Mouse (Mus musculus) kidney, postnatal 0 days (tissue): ENCODE results near the gene Sun2. TPM values are rescaled to one million over a fixed set of nuclear protein-coding genes. Genes with fewer than 3 reads are reported as not detected.

Experiments used
- ATAC-seq: fragments of 200-750 bp; cut with Nextera tagmentation; replicated peaks from 2 replicates; pipeline ENCODE4 v1.8.0; 2017; ENCODE audit warnings: low read depth, moderate number of reproducible peaks, moderate TSS enrichment, moderate library complexity; ENCODE audit not compliant: low FRiP score
- DNase-seq: peaks from one replicate; pipeline ENCODE4 v3.0.0-alpha.2; 2016; ENCODE audit warnings: low spot score
- H3K27ac ChIP-seq: fragments of 300-500 bp; sonication (generic); 2 replicates; pipeline ENCODE4 v1.5.1; 2014; ENCODE audit warnings: mild to moderate bottlenecking
- H3K27me3 ChIP-seq: fragments of 300-500 bp; sonication (generic); 2 replicates; pipeline ENCODE4 v1.6.1; 2014; ENCODE audit warnings: low read length, mixed read lengths; ENCODE audit not compliant: insufficient read depth
- H3K36me3 ChIP-seq: fragments of 300-500 bp; sonication (generic); 2 replicates; pipeline ENCODE4 v1.6.1; 2014; ENCODE audit warnings: low read length, mixed read lengths; ENCODE audit not compliant: insufficient read depth
- H3K4me1 ChIP-seq: fragments of 300-500 bp; sonication (generic); replicated peaks from 2 replicates; pipeline ENCODE4 v1.6.1; 2014; ENCODE audit warnings: antibody characterized with exemption, low read length, mixed read lengths; ENCODE audit not compliant: insufficient read depth
- H3K4me2 ChIP-seq: fragments of 300-500 bp; sonication (generic); 2 replicates; pipeline ENCODE4 v1.6.1; 2014; ENCODE audit warnings: mild to moderate bottlenecking, low read length, moderate library complexity, mixed read lengths
- H3K4me3 ChIP-seq: fragments of 300-500 bp; sonication (generic); replicated peaks from 2 replicates; pipeline ENCODE4 v1.5.1; 2014; ENCODE audit warnings: low read depth, low read length
- H3K9ac ChIP-seq: fragments of 300-500 bp; sonication (generic); 2 replicates; pipeline ENCODE4 v1.6.1; 2014; ENCODE audit warnings: low read depth, low read length
- H3K9me3 ChIP-seq: fragments of 300-500 bp; sonication (generic); replicated peaks from 2 replicates; pipeline ENCODE4 v1.6.1; 2016; ENCODE audit warnings: low read length, inconsistent platforms, mixed read lengths
- CTCF ChIP-seq: IDR thresholded peaks from 2 replicates; pipeline ENCODE4 v1.5.1; 2016; ENCODE audit warnings: antibody characterized with exemption, low read depth, mild to moderate bottlenecking, moderate library complexity
- WGBS: fragments of 180-500 bp; shearing (Covaris S2); extraction: QIAGEN DNeasy Blood & Tissue Kit; methylation state at CpG from one replicate; pipeline ENCODE4 v1.1.7; 2014; 5-methylcytosine and 5-hydroxymethylcytosine counted together
- polyA plus RNA-seq: library from polyadenylated mRNA; unstranded; fragments of >200 nt; fragmentation: Nextera tagmentation; extraction: Ambion mirVana; gene quantifications from 2 replicates; pipeline ENCODE4 v1.2.1, GENCODE M21; 2015

The Sun2 gene
- polyA plus RNA-seq, 1 experiment from 2014 or later: 3.5 TPM

DNA sequence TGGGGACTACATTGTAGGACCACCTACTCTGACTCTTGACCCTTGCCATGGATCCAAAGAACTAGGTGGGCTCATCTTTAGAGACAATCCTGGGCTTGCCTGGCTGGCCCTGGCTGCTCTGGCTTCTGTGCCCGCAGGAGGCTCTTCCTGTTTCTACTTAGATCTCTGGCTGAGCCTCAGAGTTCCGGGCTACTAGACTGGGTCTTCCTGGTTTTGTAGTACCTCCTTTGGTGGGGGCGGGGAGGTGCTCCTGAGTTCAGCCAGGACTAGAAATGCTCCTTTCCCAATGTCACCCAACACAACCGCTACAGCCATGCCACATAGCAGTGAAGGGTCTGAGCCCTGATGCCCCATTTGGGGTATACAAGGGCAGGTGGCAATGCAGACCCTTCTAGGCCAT lies 21.5 kb downstream of the Sun2 start:
- no peak for TF ChIP-seq CTCF
- DNase-seq (no peak), ATAC-seq (no peak)
- H3K4me2 ChIP-seq: no peak overlapping the region
- H3K27ac ChIP-seq: no peak overlapping the region
- H3K9me3 ChIP-seq: no peaks in the 10 kb centered on the region
- WGBS: 79% methylated on average over 4 of the region's 4 CpGs
- H3K4me1 ChIP-seq: no peaks in the 10 kb centered on the region
- H3K36me3 ChIP-seq: peaks cover 60% of the 10 kb centered on the region
- H3K9ac ChIP-seq: no peak overlapping the region
- no peak overlapping the region for H3K4me3 ChIP-seq
- no peaks in the 10 kb centered on the region for H3K27me3 ChIP-seq

DNA sequence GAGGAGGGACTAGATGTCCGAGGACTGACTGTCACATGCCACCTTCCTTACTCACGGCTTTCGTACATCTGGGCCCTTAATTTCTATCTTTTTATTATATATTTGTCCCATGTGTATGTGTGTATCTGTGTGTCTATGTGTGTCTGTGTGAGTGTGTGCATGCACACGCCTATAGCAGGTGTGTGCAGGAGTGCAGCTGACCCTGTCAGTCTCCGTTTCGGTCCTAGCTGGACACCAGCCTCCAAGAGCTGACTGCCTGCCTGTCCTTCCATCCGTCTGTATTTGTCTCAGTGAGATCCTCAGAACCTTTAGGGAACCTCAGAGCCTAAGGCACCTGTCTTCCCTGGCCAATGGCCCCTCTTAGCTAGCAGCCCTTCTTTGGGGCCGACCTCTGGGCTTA lies 22.1 kb downstream of the Sun2 start:
- 93% methylated on average over 8 of the region's 8 CpGs for WGBS

DNA sequence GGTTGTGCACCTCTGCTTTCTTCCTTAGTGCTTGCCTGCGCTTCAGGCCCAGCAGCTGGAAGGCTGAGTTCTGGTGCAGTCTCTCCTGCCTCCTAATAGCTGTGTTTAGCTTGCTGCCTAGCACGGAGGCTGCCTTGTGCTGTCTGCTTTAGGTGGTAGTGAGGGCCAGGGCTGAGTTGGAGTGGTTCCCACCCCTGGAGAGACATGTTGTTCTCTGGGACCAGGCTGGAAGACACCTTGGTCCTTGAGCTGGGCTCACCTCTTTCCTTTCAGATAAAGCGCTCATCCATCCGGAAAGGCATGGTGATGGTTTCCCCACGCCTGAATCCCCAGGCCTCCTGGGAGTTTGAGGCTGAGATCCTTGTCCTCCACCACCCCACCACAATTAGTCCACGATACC lies 25.6 kb downstream of the Sun2 start:
- Histone ChIP-seq H3K36me3 (peaks cover 75% of the 10 kb centered on the region), H3K9ac (no peak overlapping the region), H3K27ac (no peak overlapping the region), H3K4me2 (no peak overlapping the region), H3K4me3 (no peak overlapping the region), H3K27me3 (no peaks in the 10 kb centered on the region), H3K4me1 (no peaks in the 10 kb centered on the region), H3K9me3 (no peaks in the 10 kb centered on the region)
- ATAC-seq (no peak), DNase-seq (no peak)
- WGBS: 90% methylated on average over 6 of the region's 6 CpGs
- no peak for TF ChIP-seq CTCF

More for the DNA sequence above, 22.1 kb downstream of the Sun2 start:
- H3K27ac ChIP-seq: no peak overlapping the region
- DNase-seq (no peak), ATAC-seq (no peak)
- no peaks in the 10 kb centered on the region for H3K9me3 ChIP-seq
- no peaks in the 10 kb centered on the region for H3K27me3 ChIP-seq
- no peaks in the 10 kb centered on the region for H3K4me1 ChIP-seq
- no peak overlapping the region for H3K9ac ChIP-seq
- peaks cover 59% of the 10 kb centered on the region for H3K36me3 ChIP-seq
- no peak overlapping the region for H3K4me3 ChIP-seq
- TF ChIP-seq CTCF: no peak
- H3K4me2 ChIP-seq: no peak overlapping the region

DNA sequence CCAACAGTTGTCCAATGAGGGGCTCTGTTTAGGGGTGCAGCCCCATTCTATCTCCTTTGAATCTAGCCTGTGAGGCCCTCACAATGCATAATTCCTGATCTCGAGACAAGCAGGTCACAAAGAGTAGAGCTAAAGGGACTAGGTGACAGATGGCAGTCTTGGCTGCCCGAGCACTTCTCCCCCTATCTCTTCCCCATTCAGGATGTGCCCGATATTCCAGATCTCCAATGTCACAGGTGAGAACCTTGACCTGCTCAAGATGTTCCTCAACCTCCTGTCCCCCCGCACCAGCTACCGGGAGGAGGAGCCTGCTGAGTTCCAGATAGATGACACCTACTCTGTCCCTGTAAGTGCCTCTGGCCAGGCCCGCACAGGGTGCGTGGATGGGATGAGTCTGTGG lies 26.7 kb downstream of the Sun2 start:
- ATAC-seq (no peak), DNase-seq (no peak)
- H3K4me2 ChIP-seq: no peak overlapping the region
- peaks cover 78% of the 10 kb centered on the region for H3K36me3 ChIP-seq
- TF ChIP-seq CTCF: no peak
- H3K4me1 ChIP-seq: no peaks in the 10 kb centered on the region
- no peaks in the 10 kb centered on the region for H3K9me3 ChIP-seq
- 89% methylated on average over 7 of the region's 7 CpGs for WGBS
- H3K4me3 ChIP-seq: no peak overlapping the region
- H3K27me3 ChIP-seq: no peaks in the 10 kb centered on the region
- H3K27ac ChIP-seq: no peak overlapping the region
- no peak overlapping the region for H3K9ac ChIP-seq

DNA sequence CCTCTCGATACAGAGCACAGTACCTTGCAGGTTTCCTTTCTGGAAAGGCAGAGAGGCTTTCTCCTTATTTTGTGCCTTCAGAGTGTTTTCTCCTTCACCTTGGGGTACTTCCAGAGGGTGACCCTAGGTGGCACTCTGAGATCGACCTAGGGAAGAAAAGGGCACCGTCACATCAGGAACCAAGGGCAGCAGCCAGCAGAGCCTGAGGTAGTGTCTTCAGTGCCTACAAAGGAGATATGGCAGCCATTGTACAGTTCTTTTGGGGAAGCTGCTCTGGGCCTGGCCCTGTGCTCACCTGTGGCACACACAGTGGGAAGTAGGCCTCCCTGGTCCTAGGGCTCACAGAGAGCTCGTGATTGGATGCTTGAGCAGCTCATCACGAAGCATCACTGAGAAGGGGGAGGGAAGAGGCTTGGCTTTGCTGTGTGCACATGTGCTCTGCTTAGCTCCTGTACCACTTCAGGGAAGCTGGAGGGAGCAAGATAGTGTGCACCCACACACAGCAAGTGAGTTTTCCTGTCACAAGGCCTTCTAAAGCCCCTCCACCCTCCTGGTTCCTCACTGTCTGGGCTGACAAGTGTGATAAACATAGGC lies 34.0 kb downstream of the Sun2 start:
- DNase-seq: no peak
- peaks cover 41% of the 10 kb centered on the region for H3K36me3 ChIP-seq
- H3K4me3 ChIP-seq: no peak overlapping the region
- no peak overlapping the region for H3K4me2 ChIP-seq
- no peak for ATAC-seq
- H3K9ac ChIP-seq: no peak overlapping the region
- H3K9me3 ChIP-seq: no peaks in the 10 kb centered on the region
- H3K27ac ChIP-seq: no peak overlapping the region
- H3K27me3 ChIP-seq: no peaks in the 10 kb centered on the region
- H3K4me1 ChIP-seq: no peaks in the 10 kb centered on the region
- 90% methylated on average over 5 of the region's 5 CpGs for WGBS
- TF ChIP-seq CTCF: no peak

DNA sequence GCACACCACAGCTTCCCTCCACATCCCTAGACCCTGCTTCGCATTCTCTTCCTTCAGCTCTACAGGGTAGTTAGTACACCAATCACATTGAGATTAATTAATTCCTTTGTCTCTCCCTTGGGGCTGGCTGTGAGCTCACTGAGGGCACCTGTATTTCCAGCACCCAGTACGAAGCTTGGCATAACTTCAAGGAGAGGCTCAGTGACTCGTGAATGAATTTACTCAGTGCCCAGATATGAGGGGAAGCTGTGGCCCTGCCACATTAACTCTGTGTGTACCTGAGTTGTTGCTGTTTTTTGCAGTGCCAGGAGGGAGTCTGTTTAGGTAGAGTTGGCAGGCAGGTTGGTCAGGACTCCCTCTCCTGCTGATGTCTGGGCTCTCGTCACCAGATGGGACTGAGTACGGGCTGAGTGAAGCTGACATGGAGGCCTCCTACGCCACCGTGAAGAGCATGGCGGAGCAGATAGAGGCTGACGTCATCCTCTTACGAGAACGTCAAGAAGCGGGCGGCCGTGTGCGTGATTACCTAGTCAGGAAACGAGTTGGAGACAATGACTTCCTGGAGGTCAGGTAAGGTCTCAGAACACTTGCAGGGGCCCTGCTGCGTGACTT lies 35.6 kb downstream of the Sun2 start:
- no peak for DNase-seq

More for the DNA sequence above, 35.6 kb downstream of the Sun2 start:
- TF ChIP-seq CTCF: no peak
- H3K36me3 ChIP-seq: peaks cover 27% of the 10 kb centered on the region
- H3K27ac ChIP-seq: no peak overlapping the region
- no peak for ATAC-seq
- no peak overlapping the region for H3K4me3 ChIP-seq
- no peaks in the 10 kb centered on the region for H3K9me3 ChIP-seq
- H3K27me3 ChIP-seq: no peaks in the 10 kb centered on the region
- no peak overlapping the region for H3K4me2 ChIP-seq
- H3K4me1 ChIP-seq: no peaks in the 10 kb centered on the region
- no peak overlapping the region for H3K9ac ChIP-seq
- 72% methylated on average over 17 of the region's 17 CpGs for WGBS
